Mouse (Mus musculus) brain, embryonic 14.5 days (tissue): ENCODE data around the gene Egfem1.

Experiments used
- CTCF ChIP-seq: fragments of 200-500 bp; IDR thresholded peaks from 2 replicates; pipeline ENCODE4 v1.5.1; 2012; ENCODE audit warnings: inconsistent platforms, mild to moderate bottlenecking, moderate library complexity, borderline replicate concordance; ENCODE audit not compliant: insufficient read depth, insufficient read length; ENCODE audit errors: extremely low read depth
- POLR2A ChIP-seq: fragments of 200-500 bp; IDR thresholded peaks from 2 replicates; pipeline ENCODE4 v1.6.1; 2012; ENCODE audit warnings: mild to moderate bottlenecking, inconsistent platforms, borderline replicate concordance; ENCODE audit not compliant: poor library complexity, insufficient read depth, insufficient read length, severe bottlenecking; ENCODE audit errors: extremely low read depth

DNA sequence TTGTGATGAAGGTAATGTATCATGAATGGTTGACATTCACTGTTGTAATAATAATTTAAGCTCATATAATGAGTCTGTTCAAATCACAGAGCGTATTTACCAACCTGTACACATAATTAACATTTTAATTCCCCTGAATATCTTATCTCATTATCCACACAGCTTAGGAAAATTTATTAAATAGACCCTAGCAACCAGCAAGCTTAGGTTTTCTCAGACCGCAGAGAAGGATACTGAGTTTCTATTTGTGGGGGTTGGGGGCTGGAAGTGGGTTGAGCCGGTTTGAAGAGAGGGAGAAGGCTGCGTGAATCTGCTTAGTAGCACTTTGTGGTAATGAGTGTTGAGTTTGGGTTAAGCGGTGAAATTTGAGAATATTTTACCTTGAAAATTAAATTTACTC lies 154.7 kb downstream of the Egfem1 start:
- no peak for TF ChIP-seq CTCF
- no peak for TF ChIP-seq POLR2A
